Mouse (Mus musculus) right cerebral cortex, adult 18-20 months (tissue): Measurements from ENCODE around the gene Rad9a.

Experiments
- DNase-seq: peaks from one replicate; pipeline ENCODE4 v3.0.0; 2022; ENCODE audit warnings: mixed read lengths

The Rad9a gene

DNA sequence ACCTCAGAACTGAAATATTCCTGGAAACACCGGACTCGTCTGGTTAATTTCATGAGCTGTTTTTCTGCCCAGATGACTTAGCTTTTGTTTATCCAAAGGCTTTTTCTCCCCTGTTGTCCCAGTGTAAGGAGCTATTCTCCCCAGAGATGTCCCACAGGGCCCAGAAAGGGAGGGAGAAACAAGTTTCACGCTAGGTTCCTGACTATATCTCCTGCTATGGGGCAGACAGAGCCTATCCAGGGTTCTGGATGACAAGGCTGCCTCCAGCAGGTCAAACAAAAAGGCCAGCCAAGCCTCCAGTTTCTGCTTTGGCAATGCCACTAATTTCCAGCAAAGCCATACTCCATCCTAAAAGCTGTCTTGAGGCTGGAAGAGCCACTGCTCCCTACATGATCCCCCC, 16.4 kb upstream of the Rad9a start:
- DNase-seq = no peak

DNA sequence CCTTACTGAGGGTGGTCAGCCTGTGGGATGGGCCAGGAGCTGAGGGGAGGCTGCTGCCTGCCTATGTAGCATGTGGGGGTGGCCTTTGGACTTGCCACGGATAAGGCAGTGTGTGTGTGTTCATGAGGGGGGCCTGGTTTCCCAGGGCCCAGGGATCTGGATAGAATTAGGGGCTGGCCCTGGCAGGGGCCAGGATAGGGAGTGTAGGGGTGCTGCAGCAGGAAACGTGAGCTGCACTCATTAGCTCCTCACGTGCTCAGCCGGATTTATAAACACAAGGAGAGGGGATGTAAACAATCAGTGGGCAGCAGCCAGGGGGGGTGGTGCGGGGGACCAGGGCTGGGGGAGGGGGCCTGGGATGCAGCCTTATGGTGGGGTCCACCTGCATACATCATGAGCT, 15.7 kb upstream of the Rad9a start:
- DNase-seq = no peak

DNA sequence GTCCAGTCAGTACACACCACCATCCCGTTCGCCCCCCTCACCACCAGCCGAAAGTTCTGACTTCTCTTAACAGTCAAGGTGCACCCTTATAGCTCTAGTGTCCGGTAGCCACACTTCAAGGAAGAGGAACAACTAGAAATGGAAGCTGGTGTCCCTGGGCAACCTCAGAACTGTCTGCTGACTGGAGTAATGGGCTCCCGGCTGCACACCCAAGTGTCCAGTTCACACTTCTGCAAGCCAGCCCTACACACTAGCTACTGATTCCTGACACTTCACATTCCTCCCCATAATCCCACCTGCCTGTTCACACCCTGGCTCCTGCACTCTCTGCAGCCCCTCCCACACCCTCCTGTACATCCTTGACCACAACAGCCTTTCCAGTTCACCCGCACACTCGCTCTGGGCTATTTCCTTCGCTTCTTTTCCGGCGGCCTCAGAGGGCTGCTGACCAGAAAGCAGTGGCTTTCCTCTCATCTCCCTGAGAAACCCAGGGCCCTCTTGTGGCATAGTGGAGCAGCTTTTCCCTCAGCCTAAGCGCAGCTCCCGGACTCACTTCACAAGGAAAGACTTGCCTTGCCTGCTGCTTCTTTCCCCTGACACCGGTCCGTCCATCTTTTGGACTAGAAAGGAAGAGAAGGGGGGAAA, 14.7 kb upstream of the Rad9a start:
- DNase-seq = no peak

DNA sequence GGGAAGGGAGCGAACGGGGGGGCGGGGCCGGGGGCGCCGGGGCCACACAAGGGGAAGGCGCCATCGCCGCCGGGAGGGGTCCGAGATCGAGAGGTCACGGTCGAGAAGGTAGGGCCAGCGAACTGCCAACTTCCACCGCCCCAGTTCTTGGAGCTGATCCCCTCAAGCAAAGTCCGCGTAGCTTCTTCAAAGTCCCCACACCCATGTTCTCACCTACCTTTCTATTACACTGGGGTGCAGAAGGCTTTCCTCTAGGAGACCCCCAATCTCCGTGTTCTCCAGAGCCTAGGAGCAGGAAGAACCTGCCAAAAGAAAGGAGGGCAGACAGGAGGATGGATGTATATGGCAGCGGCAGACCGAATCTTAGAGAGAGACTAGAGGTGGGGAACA, 14.0 kb upstream of the Rad9a start:
- DNase-seq = no peak

DNA sequence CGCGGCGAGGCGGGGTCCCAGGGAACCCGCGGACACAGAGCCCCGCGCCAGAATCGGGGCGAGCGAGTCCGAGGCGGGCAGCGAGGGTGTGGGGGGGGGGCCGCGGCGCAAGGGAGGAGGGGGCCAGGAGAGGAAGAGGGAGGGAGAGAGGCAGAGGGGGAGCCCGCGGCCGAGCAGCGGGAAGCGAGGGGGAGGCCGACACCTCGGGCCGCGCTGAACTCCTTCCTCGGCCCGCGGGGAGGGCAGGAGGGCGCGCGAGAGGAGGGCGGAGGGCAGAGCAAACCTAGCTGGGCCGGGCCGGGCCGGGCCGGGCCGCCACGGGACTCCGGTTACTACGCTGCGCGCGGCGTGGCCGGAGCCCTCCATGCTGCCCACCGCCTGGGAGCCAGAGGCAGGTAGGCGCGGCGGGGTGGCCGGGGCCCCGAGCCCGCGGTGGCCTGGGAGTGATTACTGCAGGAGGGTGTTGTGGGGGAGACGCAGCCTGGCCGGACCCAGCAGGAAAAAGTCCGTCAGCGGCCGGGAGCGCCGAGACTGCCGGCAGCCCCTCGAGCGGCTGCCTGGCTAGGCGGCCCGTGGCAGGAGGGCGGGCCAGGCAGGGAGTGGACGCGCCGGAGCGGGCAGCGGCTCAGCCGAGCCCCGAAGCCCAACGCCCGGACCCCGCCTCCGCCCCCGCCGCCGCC, 13.4 kb upstream of the Rad9a start:
- DNase-seq = no peak

DNA sequence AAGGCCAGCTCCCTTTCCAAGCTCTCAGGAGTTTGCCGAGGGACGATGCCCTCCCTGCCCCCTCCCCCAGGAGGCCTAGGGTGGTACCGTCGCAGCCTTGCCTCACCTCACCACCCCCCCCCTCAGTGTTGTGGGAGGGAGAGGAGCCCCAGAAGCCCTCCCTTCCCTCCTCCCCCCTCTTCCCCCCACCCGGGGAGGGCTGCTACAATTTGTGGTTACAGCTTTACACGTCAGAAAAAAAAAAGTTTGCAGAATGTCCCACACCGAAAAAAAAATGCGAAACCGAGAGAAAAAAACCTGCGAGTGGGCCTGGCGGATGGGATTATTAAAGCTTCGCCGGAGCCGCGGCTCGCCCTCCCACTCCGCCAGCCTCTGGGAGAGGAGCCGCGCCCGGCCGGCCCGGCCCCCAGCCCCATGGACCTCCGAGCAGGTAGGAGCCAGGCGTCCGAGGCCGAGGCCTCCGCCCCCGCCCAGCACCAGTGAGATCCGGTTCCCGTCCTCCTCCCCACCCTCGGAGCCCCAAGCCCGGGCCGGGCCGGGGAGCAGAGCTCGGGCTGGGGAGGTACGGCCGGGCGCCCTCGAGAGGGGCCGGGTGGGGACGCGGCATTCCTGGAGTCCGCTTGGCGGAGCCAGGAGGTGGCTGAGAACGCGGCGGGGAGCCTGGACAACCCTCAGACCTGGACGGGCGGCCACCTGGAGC, 12.8 kb upstream of the Rad9a start, which contains the start of the genes Clcf1 and AC109138.7:
TSS of gene Clcf1 (plus strand) at position 168 of the 700 bp plus-strand sequence.
TSS of gene AC109138.7 (plus strand) at position 287 of the 700 bp plus-strand sequence.
- no peak for DNase-seq

DNA sequence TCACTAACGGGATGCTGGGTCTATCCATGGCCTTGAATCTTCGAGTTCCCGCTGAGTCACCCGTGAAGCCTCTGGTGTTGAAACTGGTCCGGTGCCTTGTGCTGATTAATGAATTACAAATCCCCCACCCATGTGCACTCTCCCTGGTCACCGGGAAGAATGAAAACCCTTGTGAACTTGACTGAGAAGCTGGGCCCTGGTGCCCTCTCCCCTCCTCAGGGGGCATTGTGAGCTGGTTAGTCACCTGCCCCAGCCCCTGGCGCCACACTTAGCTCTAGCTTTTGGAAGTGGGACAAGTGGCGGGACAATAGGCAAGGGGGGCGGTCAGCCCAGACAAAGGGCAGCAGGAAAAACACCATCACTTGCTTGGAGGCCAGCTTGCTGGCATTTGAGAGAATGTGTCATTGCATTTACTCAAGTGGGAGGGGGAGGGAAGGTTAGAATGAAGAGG, 12.1 kb upstream of the Rad9a start:
- no peak for DNase-seq

DNA sequence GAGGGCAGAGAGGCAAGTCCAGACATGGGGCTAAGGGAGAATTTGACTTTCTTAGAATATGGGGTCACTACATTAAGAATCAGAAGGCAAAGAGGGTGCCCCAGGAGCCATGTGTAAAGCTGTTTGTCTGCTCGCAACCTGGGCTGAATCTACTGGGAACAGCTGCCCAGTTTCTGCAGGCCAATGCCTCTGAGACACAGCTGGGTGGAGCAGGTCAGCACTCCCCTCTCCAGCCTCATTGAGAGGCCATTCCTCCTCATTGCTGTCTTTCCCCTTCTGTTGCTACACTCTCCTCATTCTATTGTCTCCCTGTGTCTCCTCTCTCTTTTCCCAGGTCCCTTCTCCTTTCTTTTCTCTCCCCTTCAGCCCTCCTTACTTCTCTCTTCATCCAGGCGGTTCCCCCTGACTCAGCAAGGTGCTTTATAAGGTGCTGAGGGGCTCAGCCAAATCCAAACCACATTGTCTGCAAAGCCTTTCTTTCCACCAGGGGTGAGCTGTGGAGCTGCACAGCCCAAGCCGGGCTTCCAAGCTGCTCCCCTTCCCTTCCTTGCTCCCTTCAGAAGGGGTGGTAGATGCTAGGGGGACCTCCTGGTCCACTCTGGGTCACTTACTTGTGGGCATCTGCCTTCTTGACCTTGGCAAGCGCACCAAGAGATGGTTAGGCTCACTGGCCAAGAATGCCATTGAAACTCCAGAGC, 10.6 kb upstream of the Rad9a start:
- DNase-seq = no peak

DNA sequence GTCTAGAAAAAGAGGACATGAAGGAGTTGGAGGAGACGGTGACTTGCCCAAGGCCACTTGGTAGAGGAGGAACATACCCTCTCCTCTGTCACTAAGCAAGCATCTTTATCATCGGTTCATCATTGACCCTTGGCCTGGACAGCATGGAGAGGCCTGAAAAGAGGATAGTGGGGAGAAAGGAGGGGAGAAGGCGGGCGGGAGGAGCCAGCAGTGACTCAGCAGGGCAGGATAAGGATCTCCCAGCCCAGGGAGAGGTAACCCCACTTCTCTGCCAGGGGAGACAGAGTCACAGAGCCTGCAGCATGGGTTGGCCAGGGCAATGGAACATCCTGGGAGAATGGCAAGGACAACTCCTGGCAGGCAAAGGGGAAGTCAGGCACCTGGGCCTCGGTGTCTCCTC, 7.1 kb upstream of the Rad9a start:
- no peak for DNase-seq

DNA sequence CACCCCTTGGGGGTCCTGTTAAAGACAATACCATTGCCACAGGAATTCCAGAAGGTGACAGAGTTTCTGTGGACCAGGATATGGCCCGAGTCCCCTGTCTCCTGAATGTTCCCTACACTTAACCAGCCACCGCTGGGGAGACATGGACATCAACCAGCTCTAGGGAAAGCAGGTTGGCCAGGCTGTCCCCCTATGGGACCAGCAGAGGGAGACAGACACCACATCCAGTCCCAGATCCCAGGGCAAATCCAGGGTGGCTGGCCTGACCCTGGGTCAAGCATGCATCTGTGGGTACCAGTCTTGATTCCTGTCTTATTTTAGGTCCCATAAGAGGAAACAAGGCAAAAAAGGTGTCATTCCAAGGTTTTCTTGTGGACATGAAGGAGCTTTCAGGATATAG, 5.5 kb upstream of the Rad9a start:
- no peak for DNase-seq

DNA sequence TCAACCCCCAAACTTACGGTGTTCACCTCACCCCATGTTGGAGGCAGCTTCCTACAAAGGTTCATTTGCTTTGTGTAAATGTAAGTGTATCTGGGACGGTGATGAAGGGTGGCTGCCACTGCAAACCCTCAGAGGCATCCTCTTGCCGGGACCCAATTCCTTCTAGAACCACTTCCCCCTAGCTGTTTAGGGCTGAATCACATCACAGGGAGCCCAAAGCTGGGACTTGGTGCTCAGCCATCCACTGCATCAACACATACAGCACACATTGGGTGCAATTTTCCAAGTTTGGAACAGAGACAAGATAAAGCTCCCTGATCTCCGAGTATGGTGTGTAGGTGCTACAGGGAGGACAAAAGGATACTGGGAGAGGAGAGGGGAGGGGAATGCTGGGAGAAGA, 3.4 kb upstream of the Rad9a start:
- no peak for DNase-seq

DNA sequence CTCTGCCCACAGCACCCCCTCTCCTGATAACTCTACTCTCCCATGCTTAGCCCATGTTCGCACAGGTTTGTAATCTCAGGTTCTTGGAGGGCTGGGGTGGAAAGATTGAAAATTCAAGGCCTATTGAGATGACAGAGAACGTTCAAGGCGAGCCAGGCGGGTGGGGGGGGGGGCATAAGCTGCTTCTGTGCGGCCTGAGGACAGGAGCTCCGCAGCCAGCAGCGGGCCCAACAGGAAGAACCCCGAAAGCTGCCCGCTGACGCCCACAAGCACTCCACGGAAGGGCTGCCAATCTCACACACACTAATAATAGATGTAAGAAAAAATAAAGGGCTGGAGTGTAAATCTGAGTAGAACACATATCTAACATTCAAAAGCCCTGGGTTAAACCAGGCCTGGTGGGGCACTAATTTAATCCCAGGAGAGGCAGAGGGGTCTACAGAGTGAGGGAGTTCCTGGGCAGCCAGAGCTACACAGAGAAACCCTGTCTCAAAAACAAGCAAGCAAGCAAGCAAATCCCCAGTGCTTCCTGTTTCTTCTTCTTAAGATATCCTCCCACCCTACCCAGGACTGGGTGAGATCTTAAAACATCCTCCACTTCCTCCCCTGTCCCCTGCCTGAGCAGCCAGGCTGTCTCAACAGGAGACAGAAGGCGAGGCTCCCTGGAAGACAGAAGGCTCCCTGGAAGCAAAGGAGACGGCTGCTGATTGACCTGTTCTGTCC, 2.3 kb upstream of the Rad9a start:
- no peak for DNase-seq

DNA sequence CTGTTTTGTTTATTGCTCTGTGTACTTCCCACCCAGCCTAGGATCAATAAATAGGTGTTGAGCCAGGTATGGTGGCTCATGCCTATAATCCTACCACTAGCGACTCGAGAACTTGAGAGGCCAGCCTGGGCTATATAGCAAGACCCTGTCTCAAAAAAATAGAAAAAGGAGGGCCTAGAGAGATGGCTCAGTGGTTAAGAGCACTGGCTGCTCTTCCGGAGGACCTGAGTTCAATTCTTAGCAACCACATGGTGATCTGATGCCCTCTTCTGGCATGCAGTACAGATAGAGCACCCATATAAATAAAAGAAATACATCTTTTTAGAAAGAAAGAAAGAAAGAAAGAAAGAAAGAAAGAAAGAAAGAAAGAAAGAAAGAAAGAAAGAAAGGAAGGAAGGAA, 1.7 kb upstream of the Rad9a start:
- no peak for DNase-seq

DNA sequence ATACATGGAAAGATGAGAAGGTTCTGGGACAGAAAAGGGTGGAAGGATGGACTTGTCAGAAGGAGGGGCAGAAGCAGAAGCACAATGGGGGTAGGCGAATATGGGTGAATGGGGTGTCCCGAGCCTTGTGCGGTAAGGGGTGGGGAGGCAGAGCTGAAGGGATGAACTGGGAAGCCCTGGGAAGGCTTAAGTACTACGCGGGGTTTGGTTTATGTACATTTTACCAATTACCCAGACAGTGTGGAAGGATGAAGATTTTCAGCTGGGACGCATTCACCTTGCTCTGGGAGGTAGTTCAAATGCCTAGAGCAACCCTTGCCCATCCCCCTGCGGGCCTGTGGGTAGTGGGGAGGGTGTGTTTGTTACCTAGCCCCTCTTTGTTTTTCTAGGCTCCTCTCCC, 687 bp upstream of the Rad9a start:
- no peak for DNase-seq

DNA sequence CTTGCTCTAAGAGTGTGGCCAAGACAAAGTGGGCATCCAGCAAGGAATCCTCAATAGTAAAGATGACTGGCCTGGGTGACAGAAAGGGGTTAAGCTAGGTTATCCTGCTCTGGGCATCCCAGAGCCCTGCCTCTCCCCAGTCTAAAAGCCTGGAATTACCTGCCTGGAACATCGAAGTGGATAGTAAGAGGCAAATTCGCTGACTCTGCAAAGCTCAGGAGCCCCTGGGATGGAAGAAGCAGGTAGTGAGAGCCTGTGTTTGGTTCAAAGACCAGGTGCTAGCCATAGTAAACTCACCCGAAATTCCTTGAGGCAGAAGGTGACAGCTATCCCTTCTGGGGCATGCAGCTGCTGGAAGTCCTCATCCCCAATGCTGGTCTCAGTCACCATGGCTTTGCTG, 4.3 kb downstream of the Rad9a start:
- no peak for DNase-seq

DNA sequence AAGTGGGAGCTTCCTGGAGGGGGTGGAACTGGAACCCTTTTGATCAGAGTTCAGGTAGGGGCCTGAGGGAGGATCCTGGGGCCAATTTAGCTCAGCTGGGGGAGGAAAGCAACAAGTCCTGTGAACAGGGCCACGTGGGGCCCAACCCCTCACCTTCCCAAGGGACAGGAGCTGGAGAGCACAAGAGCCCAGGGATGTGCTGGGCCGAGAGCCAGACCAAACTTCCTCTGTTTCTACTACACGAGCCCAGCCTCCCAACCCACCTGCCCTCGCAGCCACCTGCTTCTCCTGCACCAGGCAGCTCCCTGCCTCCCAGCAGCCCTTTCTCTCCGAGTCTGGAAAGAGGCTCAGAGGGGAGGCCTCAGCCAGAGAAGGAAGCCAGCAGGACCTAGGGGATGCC, 4.9 kb downstream of the Rad9a start:
- DNase-seq = no peak

DNA sequence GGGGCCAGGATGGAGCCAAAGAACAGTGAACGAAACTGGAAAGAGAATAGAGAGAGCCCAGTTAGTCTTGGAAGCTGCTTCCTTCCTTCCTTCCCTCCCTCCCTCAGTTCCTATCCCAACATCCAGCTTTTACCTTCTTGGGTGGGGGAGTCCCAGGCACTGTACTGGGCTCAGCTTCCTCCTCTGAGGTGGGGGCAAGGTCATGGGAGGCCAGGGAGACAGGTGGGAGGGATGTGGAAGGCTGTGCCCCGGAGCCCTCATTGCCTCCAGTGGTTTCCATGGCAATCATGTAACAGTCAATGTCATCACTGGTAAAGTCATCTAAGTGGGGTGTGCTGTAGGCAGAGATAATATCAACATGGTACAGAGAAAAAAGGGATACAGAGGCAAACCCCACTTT, 5.4 kb downstream of the Rad9a start:
- DNase-seq = no peak

DNA sequence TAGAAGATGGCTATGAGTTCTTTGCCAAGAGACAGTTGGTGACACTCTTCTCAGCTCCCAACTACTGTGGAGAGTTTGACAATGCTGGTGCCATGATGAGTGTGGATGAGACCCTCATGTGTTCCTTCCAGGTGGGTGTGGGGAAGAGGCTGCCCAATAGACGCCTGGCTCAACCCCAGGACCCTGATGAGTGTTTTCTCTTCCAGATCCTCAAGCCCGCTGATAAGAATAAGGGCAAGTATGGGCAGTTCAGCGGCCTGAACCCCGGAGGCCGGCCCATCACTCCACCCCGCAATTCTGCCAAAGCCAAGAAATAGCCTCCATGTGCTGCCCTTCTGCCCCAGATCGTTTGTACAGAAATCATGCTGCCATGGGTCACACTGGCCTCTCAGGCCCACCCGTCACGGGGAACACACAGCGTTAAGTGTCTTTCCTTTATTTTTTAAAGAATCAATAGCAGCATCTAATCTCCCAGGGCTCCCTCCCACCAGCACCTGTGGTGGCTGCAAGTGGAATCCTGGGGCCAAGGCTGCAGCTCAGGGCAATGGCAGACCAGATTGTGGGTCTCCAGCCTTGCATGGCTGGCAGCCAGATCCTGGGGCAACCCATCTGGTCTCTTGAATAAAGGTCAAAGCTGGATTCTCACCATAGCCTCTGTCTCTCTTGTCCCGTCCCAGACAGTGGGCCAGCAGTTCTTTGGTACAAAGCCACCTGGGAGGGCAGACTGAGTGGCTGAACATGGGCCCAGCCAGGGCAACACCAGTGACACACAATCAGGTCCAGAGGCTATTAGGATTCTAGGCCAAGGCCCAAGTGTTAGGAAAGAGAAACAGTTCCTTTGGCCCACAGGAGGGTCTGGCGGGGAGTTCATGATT, 6.4 kb downstream of the Rad9a start:
- DNase-seq = no peak

DNA sequence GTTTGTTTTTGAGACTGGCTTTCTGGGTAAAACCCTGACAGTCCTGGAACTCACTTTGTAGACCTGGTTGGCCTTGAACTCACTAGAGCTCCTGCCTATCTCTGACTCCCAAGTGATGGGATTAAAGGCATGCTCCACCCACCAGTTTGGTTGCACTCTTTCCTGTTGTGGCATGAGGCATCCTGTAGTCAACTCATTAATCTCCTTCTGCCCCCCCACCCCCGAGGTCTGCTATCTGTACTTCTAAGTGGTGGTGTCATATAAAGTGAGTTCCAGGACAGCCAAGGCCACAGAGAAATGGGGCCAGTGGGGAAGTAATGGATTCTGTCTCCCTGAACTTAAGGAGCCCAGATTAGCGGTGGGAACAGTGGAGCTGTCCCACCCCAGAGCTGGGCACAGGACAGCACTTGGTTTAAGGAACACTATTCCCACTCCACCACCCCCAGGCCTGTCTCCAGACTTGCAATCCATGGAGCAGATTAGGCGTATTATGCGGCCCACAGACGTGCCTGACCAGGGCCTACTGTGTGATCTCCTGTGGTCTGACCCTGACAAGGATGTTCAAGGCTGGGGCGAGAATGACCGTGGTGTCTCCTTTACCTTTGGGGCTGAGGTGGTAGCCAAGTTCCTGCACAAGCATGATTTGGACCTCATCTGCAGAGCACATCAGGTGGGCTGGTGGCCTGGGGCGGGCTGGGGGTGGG, 7.3 kb downstream of the Rad9a start:
- DNase-seq = no peak

DNA sequence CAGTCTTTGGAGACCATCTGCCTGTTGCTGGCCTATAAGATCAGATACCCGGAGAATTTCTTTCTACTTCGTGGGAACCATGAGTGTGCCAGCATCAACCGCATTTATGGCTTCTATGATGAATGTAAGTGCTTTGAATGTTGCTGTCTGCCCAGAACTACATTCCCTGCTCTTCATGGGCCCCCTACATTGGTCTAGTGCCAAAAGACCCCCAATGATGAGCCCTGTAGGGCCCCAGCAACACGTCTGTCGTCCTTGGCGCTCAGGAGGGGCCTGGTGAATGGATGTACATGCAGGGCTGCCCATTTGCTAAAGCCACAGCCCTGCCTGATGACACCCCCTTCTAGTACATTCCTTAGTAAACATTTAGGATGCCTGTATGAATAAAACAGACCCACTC, 8.3 kb downstream of the Rad9a start:
- DNase-seq = no peak
